Mouse (Mus musculus): ENCODE measurements around the gene Lxn. TPM values are rescaled to one million over a fixed set of nuclear protein-coding genes. Genes with fewer than 3 reads are reported as not detected.

Gene Lxn
- total RNA-seq, 2 experiments from 2014 or later: 29.9 to 36.4 TPM

- Histone ChIP-seq H3K27ac (no peak overlapping the region), H3K4me3 (no peak overlapping the region)
- DNase-seq (ENCODE audit: extremely low spot score in 1 of 2, low spot score in 2 of 2): no peak
- intact Hi-C loops (cut with DNase I): no loop called here
- TF ChIP-seq CTCF (IDR thresholded peaks at IDR 0.05): no peak
Observed at GRCm38 (mm10) chr3:67449660-67450059, 14.1 kb downstream of the Lxn start.

GRCm38 (mm10) chr3:67447143-67447542 lies 16.6 kb downstream of the Lxn start:
- TF ChIP-seq CTCF (IDR thresholded peaks at IDR 0.05): peak; percentile 25

GRCm38 (mm10) chr3:67434011-67434410 lies 29.7 kb downstream of the Lxn start:
- Histone ChIP-seq H3K27ac (no peak overlapping the region), H3K4me3 (no peak overlapping the region)
- intact Hi-C loops (cut with DNase I): no loop called here
- DNase-seq (ENCODE audit: extremely low spot score in 1 of 2, low spot score in 2 of 2): no peak
- TF ChIP-seq CTCF (IDR thresholded peaks at IDR 0.05): no peak

More at GRCm38 (mm10) chr3:67447143-67447542, 16.6 kb downstream of the Lxn start:
- intact Hi-C loops (cut with DNase I): no loop called here
- DNase-seq (ENCODE audit: extremely low spot score in 1 of 2, low spot score in 2 of 2): no peak
- Histone ChIP-seq H3K4me3 (no peak overlapping the region), H3K27ac (no peak overlapping the region)

GRCm38 (mm10) chr3:67429999-67430380 lies 33.7 kb downstream of the Lxn start, which contains the start of gene Gfm1:
Gene Gfm1 (plus strand): TSS chr3:67430096.
- TF ChIP-seq CTCF (IDR thresholded peaks at IDR 0.05): peak; percentile 93
- Histone ChIP-seq H3K4me3 (peak within 1 kb of the TSS; percentile 93), H3K27ac (peak within 1 kb of the TSS; percentile 56)
- peak; percentile 90 for DNase-seq (ENCODE audit: extremely low spot score in 1 of 2, low spot score in 2 of 2)
- intact Hi-C loops (cut with DNase I): loop anchor here (2.0 kb wide), 1 partner anchor 77 kb away; no protein-coding TSS in a partner anchor

GRCm38 (mm10) chr3:67429338-67429998 lies 34.3 kb downstream of the Lxn start:
- DNase-seq (ENCODE audit: extremely low spot score in 1 of 2, low spot score in 2 of 2): no peak
- peak; percentile 29 for TF ChIP-seq CTCF (IDR thresholded peaks at IDR 0.05)
- intact Hi-C loops (cut with DNase I): no loop called here
- H3K27ac ChIP-seq: no peak overlapping the region
- H3K4me3 ChIP-seq: peak overlapping the region; percentile 93

Other genes starting within 250 kb of the Lxn start
- 1 to 10 TPM in 1 of 2 experiments, under 1 TPM in 1; 0.96 to 1.2 TPM for gene Mlf1, start 89.8 kb downstream of the Lxn start, total RNA-seq (2021)
- gene Gm17402, start 88.8 kb downstream of the Lxn start, total RNA-seq (2021): not detected
- 10 to 100 TPM; 41.9 to 57.5 TPM for gene Gfm1, start 33.8 kb downstream of the Lxn start, total RNA-seq (2021)
- 1 to 10 TPM; 1.5 to 1.7 TPM for gene Rarres1, start 51.6 kb upstream of the Lxn start, total RNA-seq (2021)
- 10 to 100 TPM; 29.7 to 34.7 TPM for gene Mfsd1, start 118.8 kb upstream of the Lxn start, total RNA-seq (2021)